Mouse (Mus musculus): Measurements from ENCODE around the gene Dennd1a.

DNA sequence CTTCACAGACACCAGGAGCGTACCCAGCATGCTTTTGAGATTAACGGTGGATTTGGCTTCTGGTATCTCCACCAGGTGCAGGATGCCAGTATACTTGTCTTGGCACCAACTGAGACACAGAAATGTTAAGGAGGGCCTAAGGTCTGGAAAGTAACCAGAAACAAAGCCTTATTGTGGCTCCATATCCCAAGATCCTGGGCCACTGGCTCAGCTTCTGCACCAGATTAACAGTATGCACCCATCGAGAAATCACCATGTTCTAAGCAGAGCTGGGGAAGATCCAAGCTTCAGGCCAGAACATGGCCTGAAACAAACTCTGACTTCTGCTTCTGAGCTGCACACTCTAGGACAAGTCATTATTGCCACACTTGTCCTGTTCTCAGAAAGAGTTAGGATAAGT is 450.3 kb downstream of the Dennd1a start:
- TF ChIP-seq CTCF (conservative IDR thresholded peaks at IDR 0.05; ENCODE audit: insufficient read depth, insufficient read length, low read depth, low read length) (no peak), POLR2A (IDR thresholded peaks at IDR 0.05; ENCODE audit: low read depth, low read length) (no peak)
